Mouse (Mus musculus) embryonic facial prominence, embryonic 11.5 days (tissue): ENCODE results near the gene Mpp6. TPM values are rescaled to one million over a fixed set of nuclear protein-coding genes. Genes with fewer than 3 reads are reported as not detected.

Experiments
- ATAC-seq: fragments of 200-750 bp; cut with Nextera tagmentation; replicated peaks from 2 replicates; pipeline ENCODE4 v1.8.0; 2017; ENCODE audit warnings: low read depth; ENCODE audit not compliant: insufficient number of reproducible peaks, low FRiP score, low TSS enrichment
- DNase-seq: peaks from one replicate; pipeline ENCODE4 v3.0.0-alpha.2; 2015; ENCODE audit warnings: low spot score
- H3K27ac ChIP-seq: fragments of 300-500 bp; sonication (generic); replicated peaks from 2 replicates; pipeline ENCODE4 v1.5.1; 2014; ENCODE audit warnings: mild to moderate bottlenecking, low read depth, low read length, control low read depth
- H3K27me3 ChIP-seq: fragments of 300-500 bp; sonication (generic); 2 replicates; pipeline ENCODE4 v1.6.1; 2014; ENCODE audit warnings: mild to moderate bottlenecking, low read length, moderate library complexity, mixed read lengths; ENCODE audit not compliant: control insufficient read depth, insufficient read depth
- H3K36me3 ChIP-seq: fragments of 300-500 bp; sonication (generic); replicated peaks from 2 replicates; pipeline ENCODE4 v1.6.1; 2014; ENCODE audit warnings: low read depth, mild to moderate bottlenecking, low read length, moderate library complexity, mixed read lengths; ENCODE audit not compliant: control insufficient read depth, insufficient read depth
- H3K4me1 ChIP-seq: fragments of 300-500 bp; sonication (generic); 2 replicates; pipeline ENCODE4 v1.6.1; 2014; ENCODE audit warnings: low read length, mixed read lengths; ENCODE audit not compliant: control insufficient read depth, insufficient read depth
- H3K4me2 ChIP-seq: fragments of 300-500 bp; sonication (generic); 2 replicates; pipeline ENCODE4 v1.6.1; 2014; ENCODE audit warnings: low read depth, mild to moderate bottlenecking, control low read depth, low read length, moderate library complexity
- H3K4me3 ChIP-seq: fragments of 300-500 bp; sonication (generic); 2 replicates; pipeline ENCODE4 v1.5.1; 2014; ENCODE audit warnings: low read depth, low read length, control low read depth
- H3K9ac ChIP-seq: fragments of 300-500 bp; sonication (generic); replicated peaks from 2 replicates; pipeline ENCODE4 v1.6.1; 2014; ENCODE audit warnings: mild to moderate bottlenecking, control low read depth, low read length
- H3K9me3 ChIP-seq: fragments of 300-500 bp; sonication (generic); replicated peaks from 2 replicates; pipeline ENCODE4 v1.6.1; 2016; ENCODE audit warnings: mild to moderate bottlenecking, low read length, inconsistent platforms, mixed read lengths; ENCODE audit not compliant: control insufficient read depth
- WGBS: fragments of 180-500 bp; shearing (Covaris S2); extraction: QIAGEN DNeasy Blood & Tissue Kit; methylation state at CpG from one replicate; pipeline ENCODE4 v1.1.7; 2014; 5-methylcytosine and 5-hydroxymethylcytosine counted together
- polyA plus RNA-seq: library from polyadenylated mRNA; unstranded; fragments of >200 nt; fragmentation: Nextera tagmentation; extraction: Ambion mirVana; gene quantifications from 2 replicates; pipeline ENCODE4 v1.2.1, GENCODE M21; 2014

The Mpp6 gene
- polyA plus RNA-seq, 1 experiment from 2014 or later = 74.5 TPM

- Histone ChIP-seq H3K9ac (no peak overlapping the region), H3K27me3 (no peaks in the 10 kb centered on the region), H3K4me1 (no peaks in the 10 kb centered on the region), H3K4me2 (no peak overlapping the region), H3K4me3 (no peak overlapping the region), H3K36me3 (no peaks in the 10 kb centered on the region), H3K9me3 (no peaks in the 10 kb centered on the region), H3K27ac (no peak overlapping the region)
- ATAC-seq (no peak), DNase-seq (no peak)
- WGBS = 91% methylated on average over 3 of the region's 3 CpGs
Measured at GRCm38 (mm10) chr6:50191605-50192004, 81.6 kb downstream of the Mpp6 start.

DNA sequence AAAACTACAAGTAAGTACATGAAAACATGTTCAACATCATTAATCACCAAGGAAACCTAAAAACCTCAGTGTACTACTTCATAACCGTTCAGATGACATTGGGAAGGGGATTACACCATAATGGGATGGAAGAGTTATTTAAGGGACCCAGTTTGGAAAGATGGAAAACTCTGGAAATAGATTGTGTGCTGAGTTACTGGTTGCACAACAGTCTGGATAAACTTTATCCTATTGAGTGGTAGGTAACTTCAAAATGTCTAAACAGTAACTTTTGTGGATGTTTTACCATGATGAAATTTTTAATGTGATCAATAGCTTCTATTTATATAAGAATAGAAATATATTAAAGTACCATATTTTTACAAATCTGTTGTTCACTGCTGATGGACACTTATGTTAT lies 82.1 kb downstream of the Mpp6 start:
- no peaks in the 10 kb centered on the region for H3K4me1 ChIP-seq
- WGBS = 83% methylated on average over 1 of the region's 1 CpGs
- H3K4me3 ChIP-seq = no peak overlapping the region
- H3K27me3 ChIP-seq = no peaks in the 10 kb centered on the region
- no peaks in the 10 kb centered on the region for H3K36me3 ChIP-seq
- no peaks in the 10 kb centered on the region for H3K9me3 ChIP-seq
- no peak overlapping the region for H3K4me2 ChIP-seq
- ATAC-seq (no peak), DNase-seq (no peak)
- H3K9ac ChIP-seq = no peak overlapping the region
- no peak overlapping the region for H3K27ac ChIP-seq

DNA sequence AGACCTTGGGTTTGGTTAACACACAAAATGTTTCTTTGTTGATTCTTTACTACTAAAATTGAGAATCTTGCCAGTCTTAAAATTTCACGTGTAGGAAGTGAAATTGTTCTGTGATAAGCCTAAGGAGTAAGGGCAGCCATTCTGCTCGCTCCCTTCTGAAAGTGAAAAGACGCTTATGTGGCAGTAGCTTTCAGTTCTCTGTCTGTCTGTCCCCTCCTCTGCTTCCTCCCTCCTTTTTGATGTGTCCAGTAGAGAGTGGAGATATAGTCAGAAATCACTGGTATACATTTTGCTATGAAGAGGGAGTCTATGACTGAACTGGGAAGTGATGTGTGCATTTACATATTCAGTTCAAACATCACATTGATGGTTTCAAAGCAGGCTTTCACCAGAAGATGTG lies 82.8 kb downstream of the Mpp6 start:
- DNase-seq = no peak
- Histone ChIP-seq H3K27ac (no peak overlapping the region), H3K4me1 (no peaks in the 10 kb centered on the region), H3K36me3 (no peaks in the 10 kb centered on the region), H3K4me3 (no peak overlapping the region), H3K9ac (no peak overlapping the region), H3K4me2 (no peak overlapping the region), H3K27me3 (no peaks in the 10 kb centered on the region), H3K9me3 (no peaks in the 10 kb centered on the region)
- no peak for ATAC-seq
- WGBS = 90% methylated on average over 3 of the region's 3 CpGs

DNA sequence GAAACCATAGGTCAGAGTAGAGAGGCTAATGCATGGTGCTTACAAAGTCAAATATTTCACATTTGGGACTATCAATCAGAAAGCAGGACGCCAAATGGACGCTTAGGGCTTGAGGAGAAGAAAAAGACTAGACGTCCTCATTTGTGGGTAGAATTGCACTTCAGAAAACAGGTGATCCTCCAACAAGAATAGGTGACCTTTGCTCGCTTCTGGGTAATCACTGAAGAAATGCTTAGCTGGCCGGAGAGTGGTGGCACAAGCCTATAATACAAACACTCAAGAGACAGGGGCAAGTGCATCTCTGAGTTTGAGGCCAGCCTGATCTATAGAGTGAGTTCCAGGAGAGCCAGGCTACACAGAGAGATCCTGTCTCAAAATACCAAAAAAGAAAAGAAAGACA lies 83.8 kb downstream of the Mpp6 start:
- Histone ChIP-seq H3K36me3 (no peaks in the 10 kb centered on the region), H3K27ac (no peak overlapping the region), H3K9me3 (no peaks in the 10 kb centered on the region), H3K27me3 (no peaks in the 10 kb centered on the region), H3K4me2 (no peak overlapping the region), H3K9ac (no peak overlapping the region), H3K4me1 (no peaks in the 10 kb centered on the region), H3K4me3 (no peak overlapping the region)
- DNase-seq (no peak), ATAC-seq (no peak)
- 87% methylated on average over 5 of the region's 5 CpGs for WGBS

DNA sequence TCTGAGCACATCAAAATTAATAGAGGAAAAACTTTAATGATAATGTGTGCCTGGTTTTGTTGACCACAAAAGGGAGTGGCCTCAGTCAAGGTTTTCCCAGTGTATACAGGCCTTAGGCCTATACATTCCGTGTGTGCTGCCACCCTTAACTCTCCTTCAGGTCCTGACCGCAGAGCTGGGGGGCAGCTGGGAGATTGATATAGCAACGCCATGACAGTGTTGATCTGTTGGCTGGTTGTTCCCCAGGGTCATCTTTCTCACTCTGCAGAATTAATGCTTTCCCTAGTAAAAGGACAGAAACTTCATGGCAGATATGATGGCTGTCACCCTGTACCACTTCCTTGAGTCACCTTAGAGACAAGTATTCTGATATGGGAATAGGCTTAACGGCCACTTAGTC lies 94.3 kb downstream of the Mpp6 start:
- Histone ChIP-seq H3K27ac (no peak overlapping the region), H3K9ac (no peak overlapping the region), H3K36me3 (no peaks in the 10 kb centered on the region), H3K4me1 (no peaks in the 10 kb centered on the region), H3K27me3 (no peaks in the 10 kb centered on the region), H3K4me3 (no peak overlapping the region), H3K9me3 (no peaks in the 10 kb centered on the region), H3K4me2 (no peak overlapping the region)
- ATAC-seq (no peak), DNase-seq (no peak)
- WGBS = 94% methylated on average over 4 of the region's 4 CpGs

GRCm38 (mm10) chr6:50205093-50205492 lies 95.1 kb downstream of the Mpp6 start:
- no peaks in the 10 kb centered on the region for H3K27me3 ChIP-seq

GRCm38 (mm10) chr6:50214711-50215372 lies 104.8 kb downstream of the Mpp6 start:
- H3K4me1 ChIP-seq = no peaks in the 10 kb centered on the region
- DNase-seq (no peak), ATAC-seq (no peak)
- no peaks in the 10 kb centered on the region for H3K9me3 ChIP-seq
- no peak overlapping the region for H3K9ac ChIP-seq
- no peak overlapping the region for H3K4me3 ChIP-seq
- H3K4me2 ChIP-seq = no peak overlapping the region
- no peak overlapping the region for H3K27ac ChIP-seq
- no peaks in the 10 kb centered on the region for H3K36me3 ChIP-seq
- H3K27me3 ChIP-seq = no peaks in the 10 kb centered on the region
- 50% methylated on average over 2 of the region's 2 CpGs for WGBS

More at GRCm38 (mm10) chr6:50205093-50205492, 95.1 kb downstream of the Mpp6 start:
- Histone ChIP-seq H3K4me2 (no peak overlapping the region), H3K36me3 (no peaks in the 10 kb centered on the region), H3K9me3 (no peaks in the 10 kb centered on the region), H3K9ac (no peak overlapping the region), H3K27ac (no peak overlapping the region), H3K4me3 (no peak overlapping the region), H3K4me1 (no peaks in the 10 kb centered on the region)
- no peak for DNase-seq
- 95% methylated on average over 4 of the region's 4 CpGs for WGBS
- no peak for ATAC-seq

- Histone ChIP-seq H3K4me2 (no peak overlapping the region), H3K27ac (no peak overlapping the region), H3K4me1 (no peaks in the 10 kb centered on the region), H3K27me3 (no peaks in the 10 kb centered on the region), H3K9ac (no peak overlapping the region), H3K9me3 (no peaks in the 10 kb centered on the region), H3K36me3 (no peaks in the 10 kb centered on the region), H3K4me3 (no peak overlapping the region)
- WGBS = 85% methylated on average over 2 of the region's 2 CpGs
- DNase-seq = no peak
- ATAC-seq = no peak
Measured at GRCm38 (mm10) chr6:50215373-50215745, 105.3 kb downstream of the Mpp6 start.
